Mouse (Mus musculus): ENCODE data around the gene Sds.

DNA sequence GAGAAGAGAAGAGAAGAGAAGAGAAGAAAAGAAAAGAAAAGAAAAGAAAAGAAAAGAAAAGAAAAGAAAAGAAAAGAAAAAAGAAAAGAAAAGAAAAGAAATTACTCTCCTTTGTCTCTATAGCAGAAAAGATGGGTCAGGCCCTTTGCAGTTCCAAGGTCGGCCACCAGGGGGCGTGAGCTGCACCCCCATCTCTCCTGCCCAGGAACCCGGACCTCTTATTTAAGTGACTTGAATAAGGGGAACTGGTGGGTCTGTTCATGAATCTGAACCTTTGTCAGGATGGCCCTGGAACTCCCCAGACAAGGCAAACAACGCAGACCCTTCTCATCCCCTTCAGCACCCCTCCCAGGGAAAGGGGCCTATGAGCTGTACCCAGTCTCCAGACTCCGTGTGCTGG, 11.3 kb upstream of the Sds start:
- TF ChIP-seq GATA1 (IDR thresholded peaks at IDR 0.05; ENCODE audit: low read length): no peak
- no peak for TF ChIP-seq TAL1 (IDR thresholded peaks at IDR 0.05; ENCODE audit: low read length)
